Mouse (Mus musculus): ENCODE data around the gene Adss. TPM values are rescaled to one million over a fixed set of nuclear protein-coding genes. Genes with fewer than 3 reads are reported as not detected.

Gene Adss
- total and polyA plus RNA-seq, 3 experiments: 55.7 to 62.6 TPM; not detected in 1

DNA sequence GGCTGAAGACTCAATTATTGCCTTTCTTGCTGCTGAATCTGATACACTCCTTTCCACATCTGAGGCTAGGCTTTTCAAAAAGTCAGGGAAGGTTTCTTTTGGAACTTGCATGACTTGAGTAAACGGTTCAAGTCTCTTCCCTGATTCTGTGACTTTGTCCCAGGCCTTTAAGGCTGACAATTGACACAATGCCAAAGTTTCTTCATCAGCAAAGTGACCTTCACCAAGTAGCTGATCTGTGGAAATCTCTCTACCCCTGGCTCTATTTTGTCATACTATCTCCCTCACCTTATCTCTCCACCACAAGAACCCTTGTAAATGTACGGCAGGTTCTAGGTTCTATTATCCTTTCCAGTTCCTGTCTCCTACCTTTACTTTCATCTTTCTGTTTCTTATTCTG is 7.2 kb upstream of the Adss start:
- no peak for DNase-seq (ENCODE audit: low read depth, low spot score)
- Histone ChIP-seq H3K36me3 (ENCODE audit: control insufficient read depth in 1 of 2, insufficient read depth in 2 of 2, low read length in 2 of 2) (no peaks in the 10 kb centered on the region), H3K4me1 (ENCODE audit: control insufficient read depth in 1 of 2, insufficient read depth in 2 of 2, low read length in 2 of 2) (no peaks in the 10 kb centered on the region), H3K4me3 (ENCODE audit: control insufficient read depth in 1 of 2, insufficient read depth in 1 of 2, low read depth in 2 of 2, low read length in 2 of 2) (no peak overlapping the region), H3K27me3 (ENCODE audit: control insufficient read depth in 1 of 2, insufficient read depth in 2 of 2, low read length in 2 of 2) (no peaks in the 10 kb centered on the region), H3K79me2 (ENCODE audit: control insufficient read depth, insufficient read depth, low read length, poor library complexity) (no peaks in the 10 kb centered on the region), H3K27ac (ENCODE audit: control insufficient read depth, low read depth, low read length) (no peak overlapping the region), H3K9ac (ENCODE audit: control insufficient read depth, low read depth, low read length, poor library complexity, severe bottlenecking) (no peak overlapping the region), H3K9me3 (replicated peaks; ENCODE audit: insufficient read depth, low read length) (no peaks in the 10 kb centered on the region)
- TF ChIP-seq GATA1 (IDR thresholded peaks at IDR 0.05; ENCODE audit: low read depth, low read length) (0 out of 2 replicates have a peak, but pooled peaks have one; percentile 8), RCOR1 (IDR thresholded peaks at IDR 0.05; ENCODE audit: low read depth, low read length) (no peak), POLR2AphosphoS2 (IDR thresholded peaks at IDR 0.05; ENCODE audit: low read length) (no peak), MYC (IDR thresholded peaks at IDR 0.05; ENCODE audit: low read depth, low read length) (no peak), ZNF384 (IDR thresholded peaks at IDR 0.05; ENCODE audit: low read depth, low read length) (no peak)

DNA sequence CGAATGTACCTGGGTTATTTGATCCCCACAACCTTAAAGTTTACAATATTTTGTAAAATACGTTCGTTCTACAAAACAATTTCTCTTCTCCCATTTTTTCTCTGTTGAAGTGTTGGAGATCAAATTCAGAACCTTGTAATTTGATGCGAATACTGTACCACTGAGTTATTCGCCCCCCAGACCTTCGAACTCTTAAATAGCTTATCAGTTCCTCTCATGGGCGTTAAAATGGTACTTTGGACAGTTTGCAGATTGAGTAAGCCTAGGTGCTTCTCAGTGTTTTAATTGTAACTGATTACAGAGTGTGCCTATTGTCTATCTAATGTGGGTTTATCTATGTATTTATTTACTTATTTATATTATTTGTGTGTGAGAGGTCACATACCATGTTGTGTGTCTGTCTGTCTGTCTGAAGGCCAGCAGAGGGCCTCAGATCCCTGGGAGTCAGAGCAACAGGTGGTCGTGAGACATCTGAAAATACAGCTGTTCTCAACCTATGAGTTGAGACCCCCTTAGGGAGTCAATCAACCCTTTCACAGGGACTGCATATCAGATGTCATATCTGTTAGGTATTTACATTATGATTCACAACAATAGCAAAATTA is 942 bp upstream of the Adss start:
- DNase-seq (ENCODE audit: low read depth, low spot score): peak; percentile 63
- Histone ChIP-seq H3K27me3 (ENCODE audit: control insufficient read depth in 1 of 2, insufficient read depth in 2 of 2, low read length in 2 of 2) (no peaks in the 10 kb centered on the region), H3K27ac (ENCODE audit: control insufficient read depth, low read depth, low read length) (peak overlapping the region; percentile 21), H3K79me2 (ENCODE audit: control insufficient read depth, insufficient read depth, low read length, poor library complexity) (peaks cover 34% of the 10 kb centered on the region), H3K4me1 (ENCODE audit: control insufficient read depth in 1 of 2, insufficient read depth in 2 of 2, low read length in 2 of 2) (peaks cover 8% of the 10 kb centered on the region in 2 experiments), H3K4me3 (ENCODE audit: control insufficient read depth in 1 of 2, insufficient read depth in 1 of 2, low read depth in 2 of 2, low read length in 2 of 2) (peak overlapping the region; percentile 22 to 73), H3K9me3 (replicated peaks; ENCODE audit: insufficient read depth, low read length) (no peaks in the 10 kb centered on the region), H3K9ac (ENCODE audit: control insufficient read depth, low read depth, low read length, poor library complexity, severe bottlenecking) (peak overlapping the region; percentile 56), H3K36me3 (ENCODE audit: control insufficient read depth in 1 of 2, insufficient read depth in 2 of 2, low read length in 2 of 2) (peaks cover 0 to 25% of the 10 kb centered on the region in 2 experiments; a peak in 3 of 4 replicates)
- TF ChIP-seq ELF1 (IDR thresholded peaks at IDR 0.05; ENCODE audit: low read depth, low read length) (no peak), NRF1 (IDR thresholded peaks at IDR 0.05; ENCODE audit: insufficient read depth, low read depth, low read length, poor library complexity, severe bottlenecking) (no peak), GATA1 (IDR thresholded peaks at IDR 0.05; ENCODE audit: low read depth, low read length) (peak; percentile 18; the same call in 1 of the 2 replicates), CTCF (IDR thresholded peaks at IDR 0.05 in 2 of 3, conservative IDR thresholded peaks at IDR 0.05 in 1 of 3; ENCODE audit: control insufficient read depth in 1 of 3, insufficient read depth in 1 of 3, low read depth in 2 of 3, low read length in 3 of 3, poor library complexity in 1 of 3, severe bottlenecking in 1 of 3) (peak; percentile 33 to 48 (median 48)), JUND (IDR thresholded peaks at IDR 0.05; ENCODE audit: low read depth, low read length) (no peak), KAT2A (conservative IDR thresholded peaks at IDR 0.05; ENCODE audit: low read depth, low read length) (no peak), TAL1 (IDR thresholded peaks at IDR 0.05; ENCODE audit: low read length) (no peak), TCF12 (IDR thresholded peaks at IDR 0.05; ENCODE audit: low read depth, low read length) (0 out of 2 replicates have a peak, but pooled peaks have one; percentile 9), HCFC1 (IDR thresholded peaks at IDR 0.05; ENCODE audit: low read depth, low read length) (no peak), RAD21 (IDR thresholded peaks at IDR 0.05; ENCODE audit: low read depth, low read length) (peak; percentile 18), BHLHE40 (IDR thresholded peaks at IDR 0.05; ENCODE audit: borderline replicate concordance, low read depth, low read length) (no peak), MXI1 (IDR thresholded peaks at IDR 0.05; ENCODE audit: low read depth, low read length) (no peak), SMC3 (IDR thresholded peaks at IDR 0.05; ENCODE audit: low read depth, low read length) (peak; percentile 18; the same call in 1 of the 2 replicates), EP300 (IDR thresholded peaks at IDR 0.05; ENCODE audit: low read depth in 1 of 2, low read length in 2 of 2) (peak; percentile 10 to 12; a peak in 1 of 4 replicates), ZKSCAN1 (IDR thresholded peaks at IDR 0.05; ENCODE audit: low read depth, low read length) (no peak), POLR2AphosphoS5 (IDR thresholded peaks at IDR 0.05; ENCODE audit: borderline replicate concordance, low read depth, low read length) (no peak), MAX (IDR thresholded peaks at IDR 0.05; ENCODE audit: low read length) (no peak; the same call in 1 of the 2 replicates), NELFE (IDR thresholded peaks at IDR 0.05; ENCODE audit: low read depth, low read length) (no peak), USF2 (IDR thresholded peaks at IDR 0.05; ENCODE audit: borderline replicate concordance in 1 of 2, insufficient read depth in 1 of 2, low read depth in 1 of 2, low read length in 2 of 2) (no peak), RCOR1 (IDR thresholded peaks at IDR 0.05; ENCODE audit: low read depth, low read length) (no peak), MYB (IDR thresholded peaks at IDR 0.05; ENCODE audit: low read depth, low read length) (no peak), ZMIZ1 (IDR thresholded peaks at IDR 0.05; ENCODE audit: low read depth, low read length) (no peak), MEF2A (IDR thresholded peaks at IDR 0.05; ENCODE audit: extremely low read depth, insufficient replicate concordance, low read depth, low read length, poor library complexity, severe bottlenecking) (no peak), USF1 (IDR thresholded peaks at IDR 0.05; ENCODE audit: low read depth, low read length) (no peak), POLR2AphosphoS2 (IDR thresholded peaks at IDR 0.05; ENCODE audit: low read length) (no peak), POLR2A (IDR thresholded peaks at IDR 0.05; ENCODE audit: control insufficient read depth in 1 of 2, insufficient read depth in 1 of 2, low read depth in 1 of 2, low read length in 2 of 2, poor library complexity in 1 of 2) (no peak), TBP (IDR thresholded peaks at IDR 0.05; ENCODE audit: low read depth, low read length) (no peak), UBTF (IDR thresholded peaks at IDR 0.05; ENCODE audit: borderline replicate concordance, insufficient read depth, low read depth, low read length) (no peak), ZNF384 (IDR thresholded peaks at IDR 0.05; ENCODE audit: low read depth, low read length) (no peak)

Measured in MEL (cell line).